ENCODE assay signal across 14 mouse cellular contexts in the genomic region with DNA sequence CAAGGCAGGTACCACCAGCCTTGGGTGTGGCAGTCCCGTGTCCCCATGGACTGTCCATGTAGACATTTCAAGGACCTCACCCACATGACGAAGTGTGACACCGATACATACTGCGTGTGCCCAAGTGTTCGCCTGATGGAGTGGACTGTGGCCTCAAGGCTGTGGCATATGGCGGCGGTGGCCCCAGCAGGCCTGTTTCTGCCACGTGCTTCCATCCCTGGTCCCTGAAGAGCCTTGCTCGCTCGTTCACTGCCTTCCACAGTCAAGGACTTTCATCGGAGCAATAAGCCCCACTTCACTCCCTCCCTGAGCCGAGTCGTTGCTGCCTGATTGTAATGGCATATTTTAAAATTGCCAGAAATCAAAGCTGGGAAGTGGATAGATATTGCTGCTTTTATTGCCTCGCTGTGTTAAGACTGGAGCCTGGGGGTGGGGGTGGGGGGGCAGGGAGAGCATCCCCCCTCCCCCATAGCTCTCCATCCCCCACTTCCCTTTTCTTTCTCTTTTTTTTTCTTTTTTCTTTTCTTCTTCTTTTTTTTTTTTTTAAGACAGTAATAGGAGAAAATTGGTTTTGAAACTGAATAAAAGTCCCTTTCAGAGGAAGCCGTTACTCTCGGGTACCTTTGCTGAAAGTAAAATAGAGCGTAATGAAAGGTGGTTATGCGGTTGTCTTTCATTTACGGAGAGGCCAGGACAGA. TPM values are rescaled to one million over a fixed set of nuclear protein-coding genes. Genes with fewer than 3 reads are reported as not detected.
DNase-seq lines count a peak whose midpoint lies in the region; ATAC-seq and TF ChIP-seq lines count a peak whose summit lies in the region.
"Had no signal": no experiment of that assay in that cellular context is flagged by ENCODE, and none has a peak within 500 bp of the region (broad histone marks: within the 10 kb centered on the region; RNA-seq: fewer than 3 reads in every experiment).

No protein-coding gene starts in this region.

- no peak overlapping the region for H3K4me3 ChIP-seq in intestine, postnatal 0 days (ENCODE audit: low read depth, low read length)
- H3K4me3 ChIP-seq in intestine, embryonic 15.5 days (replicated peaks), result no peak overlapping the region
- no peak overlapping the region for H3K4me3 ChIP-seq in embryonic facial prominence, embryonic 11.5 days (ENCODE audit: low read depth, low read length)
- H3K4me3 ChIP-seq in hindbrain, embryonic 11.5 days (ENCODE audit: low read depth, low read length), result no peak overlapping the region
- H3K4me3 ChIP-seq in midbrain, embryonic 14.5 days (replicated peaks; ENCODE audit: low read depth, low read length), result no peak overlapping the region
- H3K4me3 ChIP-seq: gastrocnemius, adult 2 months; heart, embryonic 15.5 days had no signal

- H3K4me1 ChIP-seq in intestine, postnatal 0 days (replicated peaks; ENCODE audit: control insufficient read depth, insufficient read depth, low read length), result peaks cover 19% of the 10 kb centered on the region
- H3K4me1 ChIP-seq in intestine, embryonic 15.5 days (replicated peaks), result peaks cover 88% of the 10 kb centered on the region
- H3K4me1 ChIP-seq in embryonic facial prominence, embryonic 11.5 days (ENCODE audit: control insufficient read depth, insufficient read depth, low read length), result peaks cover 33% of the 10 kb centered on the region
- peaks cover 34% of the 10 kb centered on the region for H3K4me1 ChIP-seq in hindbrain, embryonic 11.5 days (replicated peaks; ENCODE audit: control insufficient read depth, insufficient read depth, low read length)
- peaks cover 73% of the 10 kb centered on the region for H3K4me1 ChIP-seq in midbrain, embryonic 14.5 days (ENCODE audit: control insufficient read depth, insufficient read depth, low read length)

- no peaks in the 10 kb centered on the region for H3K27me3 ChIP-seq in intestine, postnatal 0 days (replicated peaks; ENCODE audit: control insufficient read depth, insufficient read depth, low read length)
- H3K27me3 ChIP-seq in intestine, embryonic 15.5 days (replicated peaks), result no peaks in the 10 kb centered on the region
- no peaks in the 10 kb centered on the region for H3K27me3 ChIP-seq in embryonic facial prominence, embryonic 11.5 days (ENCODE audit: control insufficient read depth, insufficient read depth, low read length)
- H3K27me3 ChIP-seq in hindbrain, embryonic 11.5 days (ENCODE audit: control insufficient read depth, insufficient read depth, low read length), result no peaks in the 10 kb centered on the region
- H3K27me3 ChIP-seq in midbrain, embryonic 14.5 days (ENCODE audit: control insufficient read depth, insufficient read depth, low read length), result no peaks in the 10 kb centered on the region
- H3K27me3 ChIP-seq: Patski had no signal

- 51% methylated on average over 19 of the region's 19 CpGs for WGBS in intestine, postnatal 0 days
- 57% methylated on average over 19 of the region's 19 CpGs for WGBS in intestine, embryonic 15.5 days
- 44% methylated on average over 19 of the region's 19 CpGs for WGBS in embryonic facial prominence, embryonic 11.5 days
- WGBS in hindbrain, embryonic 11.5 days, result 60% methylated on average over 19 of the region's 19 CpGs
- 27% methylated on average over 19 of the region's 19 CpGs for WGBS in midbrain, embryonic 14.5 days

- no peak overlapping the region for H3K4me2 ChIP-seq in intestine, postnatal 0 days (replicated peaks; ENCODE audit: low read depth)
- H3K4me2 ChIP-seq in intestine, embryonic 15.5 days (replicated peaks), result no peak overlapping the region; the same call in 1 of the 2 replicates
- H3K4me2 ChIP-seq in embryonic facial prominence, embryonic 11.5 days (ENCODE audit: low read depth, low read length), result no peak overlapping the region
- no peak overlapping the region for H3K4me2 ChIP-seq in hindbrain, embryonic 11.5 days (replicated peaks; ENCODE audit: low read depth, low read length)
- H3K4me2 ChIP-seq in midbrain, embryonic 14.5 days (ENCODE audit: low read length), result peak overlapping the region; percentile 11; the same call in 1 of the 2 replicates
- H3K4me2 ChIP-seq: heart, embryonic 15.5 days had no signal

- TF ChIP-seq CTCF in intestine, postnatal 0 days (IDR thresholded peaks at IDR 0.05; ENCODE audit: low read depth), result no peak

- no peak overlapping the region for H3K9ac ChIP-seq in intestine, postnatal 0 days (ENCODE audit: low read depth, low read length)
- no peak overlapping the region for H3K9ac ChIP-seq in intestine, embryonic 15.5 days
- H3K9ac ChIP-seq in embryonic facial prominence, embryonic 11.5 days (replicated peaks; ENCODE audit: low read length), result no peak overlapping the region
- no peak overlapping the region for H3K9ac ChIP-seq in hindbrain, embryonic 11.5 days (ENCODE audit: low read depth, low read length)
- no peak overlapping the region for H3K9ac ChIP-seq in midbrain, embryonic 14.5 days (replicated peaks; ENCODE audit: low read length)
- H3K9ac ChIP-seq: heart, embryonic 15.5 days; liver, postnatal 0 days had no signal

- DNase-seq in embryonic facial prominence, embryonic 11.5 days (ENCODE audit: low spot score), result no peak
- DNase-seq in hindbrain, embryonic 11.5 days (ENCODE audit: low spot score), result no peak
- peak; percentile 64 for DNase-seq in midbrain, embryonic 14.5 days
- no peak for DNase-seq in thymus, postnatal 4 days
- no peak for DNase-seq in heart, adult 18-20 months
- DNase-seq: cerebellum, adult 8-10 months; gastrocnemius, adult 2 months; kidney, adult 8-10 months; liver, postnatal 0 days had no signal

- H3K9me3 ChIP-seq in intestine, postnatal 0 days (ENCODE audit: control insufficient read depth), result no peaks in the 10 kb centered on the region
- H3K9me3 ChIP-seq in intestine, embryonic 15.5 days, result no peaks in the 10 kb centered on the region
- H3K9me3 ChIP-seq in embryonic facial prominence, embryonic 11.5 days (replicated peaks; ENCODE audit: control insufficient read depth, low read length), result no peaks in the 10 kb centered on the region
- H3K9me3 ChIP-seq in hindbrain, embryonic 11.5 days (ENCODE audit: control insufficient read depth, low read length), result no peaks in the 10 kb centered on the region
- H3K9me3 ChIP-seq in midbrain, embryonic 14.5 days (ENCODE audit: control insufficient read depth, low read length), result no peaks in the 10 kb centered on the region
- H3K9me3 ChIP-seq: heart, embryonic 15.5 days had no signal

- H3K36me3 ChIP-seq in intestine, postnatal 0 days (ENCODE audit: control insufficient read depth, insufficient read depth), result peaks cover 3% of the 10 kb centered on the region; the same call in 1 of the 2 replicates
- no peaks in the 10 kb centered on the region for H3K36me3 ChIP-seq in intestine, embryonic 15.5 days
- H3K36me3 ChIP-seq in embryonic facial prominence, embryonic 11.5 days (replicated peaks; ENCODE audit: control insufficient read depth, insufficient read depth, low read depth, low read length), result no peaks in the 10 kb centered on the region
- H3K36me3 ChIP-seq in hindbrain, embryonic 11.5 days (ENCODE audit: control insufficient read depth, insufficient read depth, low read length), result no peaks in the 10 kb centered on the region
- peaks cover 14% of the 10 kb centered on the region; the same call in 1 of the 2 replicates for H3K36me3 ChIP-seq in midbrain, embryonic 14.5 days (ENCODE audit: control insufficient read depth, insufficient read depth, low read length)
- H3K36me3 ChIP-seq: heart, embryonic 15.5 days had no signal

- H3K27ac ChIP-seq in intestine, postnatal 0 days (ENCODE audit: low read depth, low read length), result no peak overlapping the region
- no peak overlapping the region for H3K27ac ChIP-seq in intestine, embryonic 15.5 days
- H3K27ac ChIP-seq in embryonic facial prominence, embryonic 11.5 days (replicated peaks; ENCODE audit: low read depth, low read length), result peak overlapping the region; percentile 32; the same call in 1 of the 2 replicates
- 0 out of 2 replicates have a peak overlapping the region, but pooled peaks have one; percentile 11 for H3K27ac ChIP-seq in hindbrain, embryonic 11.5 days (ENCODE audit: low read depth, low read length)
- peak overlapping the region; percentile 72 for H3K27ac ChIP-seq in midbrain, embryonic 14.5 days (replicated peaks; ENCODE audit: low read depth, low read length)
- H3K27ac ChIP-seq: gastrocnemius, adult 2 months; heart, embryonic 15.5 days had no signal

- 0 out of 2 replicates have a peak, but pooled peaks have one; percentile 23 for ATAC-seq in intestine, postnatal 0 days
- ATAC-seq in intestine, embryonic 15.5 days, result no peak
- no peak for ATAC-seq in embryonic facial prominence, embryonic 11.5 days (replicated peaks; ENCODE audit: insufficient number of reproducible peaks, low FRiP score, low TSS enrichment, low read depth)
- ATAC-seq in hindbrain, embryonic 11.5 days (ENCODE audit: low FRiP score), result no peak
- no peak for ATAC-seq in midbrain, embryonic 14.5 days (ENCODE audit: low FRiP score, low TSS enrichment)
- ATAC-seq in granulocyte monocyte progenitor cell, adult 5-6 weeks (replicated peaks; ENCODE audit: poor library complexity, severe bottlenecking), result no peak
- ATAC-seq: liver, postnatal 0 days; Patski had no signal

RNA-seq across cellular contexts. Expression of a gene that starts 24.8 kb away (rescaled TPM):
- 2.3 and 3.2 TPM in 2 replicates for polyA plus RNA-seq in intestine, postnatal 0 days (2015; fragmentation: Nextera tagmentation; extraction: Ambion mirVana)
- polyA plus RNA-seq in intestine, embryonic 15.5 days (2015; fragmentation: Nextera tagmentation; extraction: Ambion mirVana), result 5.1 and 6.2 TPM in 2 replicates
- polyA plus RNA-seq in embryonic facial prominence, embryonic 11.5 days (2014; fragmentation: Nextera tagmentation; extraction: Ambion mirVana), result 2.5 and 2.7 TPM in 2 replicates
- polyA plus RNA-seq in hindbrain, embryonic 11.5 days (2014; fragmentation: Nextera tagmentation; extraction: Ambion mirVana), result 4.8 and 6.5 TPM in 2 replicates
- 5.7 and 7.0 TPM in 2 replicates for polyA plus RNA-seq in midbrain, embryonic 14.5 days (2014; fragmentation: Nextera tagmentation; extraction: Ambion mirVana)
- total RNA-seq in granulocyte monocyte progenitor cell, adult 5-6 weeks (2014; fragmentation: Nextera tagmentation), result 0.34 and 2.0 TPM in 2 replicates
- total RNA-seq in granulocyte monocyte progenitor cell, adult 5-6 weeks (2017), result not detected in 2 replicates
- 1 to 10 TPM; 2.6 to 3.3 TPM for total RNA-seq in heart, adult 18-20 months (2021)

Comparison
In these comparisons a context has a peak if more than half of its experiments do, and no peak if none do; other contexts are left out.
1. H3K27ac ChIP-seq: peak in embryonic facial prominence, embryonic 11.5 days (single experiment), hindbrain, embryonic 11.5 days (single experiment) and midbrain, embryonic 14.5 days (single experiment); none in intestine, postnatal 0 days (single experiment) and intestine, embryonic 15.5 days (single experiment).